Mouse (Mus musculus) heart, embryonic 13.5 days (tissue): ENCODE data around the gene Sec61g. TPM values are rescaled to one million over a fixed set of nuclear protein-coding genes. Genes with fewer than 3 reads are reported as not detected.

Source experiments
- ATAC-seq: fragments of 200-750 bp; cut with Nextera tagmentation; 2 replicates; pipeline ENCODE4 v1.8.0; 2017; ENCODE audit warnings: moderate TSS enrichment; ENCODE audit not compliant: insufficient number of reproducible peaks, low FRiP score, low TSS enrichment; ENCODE audit errors: extremely low read depth
- H3K27ac ChIP-seq: fragments of 300-500 bp; sonication (generic); replicated peaks from 2 replicates; pipeline ENCODE4 v1.5.1; 2015; ENCODE audit warnings: moderate library complexity, mild to moderate bottlenecking, inconsistent platforms
- H3K27me3 ChIP-seq: fragments of 300-500 bp; sonication (generic); replicated peaks from 2 replicates; pipeline ENCODE4 v1.6.1; 2015; ENCODE audit warnings: mild to moderate bottlenecking, inconsistent platforms
- H3K36me3 ChIP-seq: fragments of 300-500 bp; sonication (generic); 2 replicates; pipeline ENCODE4 v1.6.1; 2015; ENCODE audit warnings: mild to moderate bottlenecking, inconsistent platforms
- H3K4me1 ChIP-seq: fragments of 300-500 bp; sonication (generic); 2 replicates; pipeline ENCODE4 v1.6.1; 2015; ENCODE audit warnings: inconsistent platforms
- H3K4me2 ChIP-seq: fragments of 300-500 bp; sonication (generic); 2 replicates; pipeline ENCODE4 v1.6.1; 2015; ENCODE audit warnings: inconsistent platforms, mild to moderate bottlenecking, moderate library complexity
- H3K4me3 ChIP-seq: fragments of 300-500 bp; sonication (generic); 2 replicates; pipeline ENCODE4 v1.5.1; 2015; ENCODE audit warnings: moderate library complexity, mild to moderate bottlenecking, inconsistent platforms
- H3K9ac ChIP-seq: fragments of 300-500 bp; sonication (generic); 2 replicates; pipeline ENCODE4 v1.6.1; 2015; ENCODE audit warnings: inconsistent platforms, mild to moderate bottlenecking, moderate library complexity
- H3K9me3 ChIP-seq: fragments of 300-500 bp; sonication (generic); 2 replicates; pipeline ENCODE4 v1.6.1; 2016; ENCODE audit warnings: inconsistent platforms
- WGBS: fragments of 180-500 bp; shearing (Covaris S2); methylation state at CpG from one replicate; pipeline ENCODE4 v1.1.7; 2015; ENCODE audit warnings: mixed read lengths; 5-methylcytosine and 5-hydroxymethylcytosine counted together
- polyA plus RNA-seq: library from polyadenylated mRNA; unstranded; fragments of >200 nt; fragmentation: Nextera tagmentation; extraction: Ambion mirVana; gene quantifications from 2 replicates; pipeline ENCODE4 v1.2.1, GENCODE M21; 2015

Gene Sec61g
- 30.5 and 31.4 TPM in 2 replicates for polyA plus RNA-seq

DNA sequence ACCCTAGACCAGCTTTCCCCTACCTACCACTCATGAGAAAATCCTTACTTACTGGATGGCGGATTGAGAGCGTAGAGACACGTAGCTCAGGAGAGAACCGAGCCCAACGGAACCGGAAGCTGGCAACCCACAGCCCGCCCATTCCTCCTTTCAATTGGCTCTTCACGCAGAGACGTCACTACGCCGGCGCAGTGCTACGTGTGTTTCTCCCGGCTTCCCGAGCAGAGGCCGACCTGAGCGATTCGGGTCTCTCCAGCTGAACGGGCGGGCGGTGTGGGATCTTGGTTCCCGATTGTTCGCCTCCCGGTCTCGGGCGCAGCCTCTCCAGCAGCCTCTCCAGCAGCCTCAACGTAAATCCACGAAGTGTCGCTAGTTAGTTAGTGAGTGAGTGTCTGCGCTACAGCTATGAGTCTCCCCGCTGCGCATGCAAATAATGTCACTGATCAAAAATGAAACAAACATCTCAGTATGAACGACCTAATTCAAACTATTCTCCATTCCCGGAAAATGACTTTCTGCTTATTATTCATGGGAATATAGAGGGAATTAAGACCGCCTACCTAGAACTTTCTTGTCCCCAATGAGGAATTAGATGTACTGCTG is at the start of gene Sec61g:
Sec61g (minus strand) TSS at position 433 of the 603 bp plus-strand sequence.
- Histone ChIP-seq H3K27me3 (no peaks in the 10 kb centered on the region), H3K4me1 (peaks cover 15% of the 10 kb centered on the region), H3K4me2 (peak within 1 kb of the TSS; percentile 85), H3K9me3 (no peaks in the 10 kb centered on the region), H3K4me3 (peak within 1 kb of the TSS; percentile 91), H3K27ac (peak within 1 kb of the TSS; percentile 97), H3K9ac (peak within 1 kb of the TSS; percentile 98), H3K36me3 (peaks cover 30% of the 10 kb centered on the region)
- peak; percentile 94 for ATAC-seq
- under 1% methylated on average over 35 of the region's 35 CpGs for WGBS

DNA sequence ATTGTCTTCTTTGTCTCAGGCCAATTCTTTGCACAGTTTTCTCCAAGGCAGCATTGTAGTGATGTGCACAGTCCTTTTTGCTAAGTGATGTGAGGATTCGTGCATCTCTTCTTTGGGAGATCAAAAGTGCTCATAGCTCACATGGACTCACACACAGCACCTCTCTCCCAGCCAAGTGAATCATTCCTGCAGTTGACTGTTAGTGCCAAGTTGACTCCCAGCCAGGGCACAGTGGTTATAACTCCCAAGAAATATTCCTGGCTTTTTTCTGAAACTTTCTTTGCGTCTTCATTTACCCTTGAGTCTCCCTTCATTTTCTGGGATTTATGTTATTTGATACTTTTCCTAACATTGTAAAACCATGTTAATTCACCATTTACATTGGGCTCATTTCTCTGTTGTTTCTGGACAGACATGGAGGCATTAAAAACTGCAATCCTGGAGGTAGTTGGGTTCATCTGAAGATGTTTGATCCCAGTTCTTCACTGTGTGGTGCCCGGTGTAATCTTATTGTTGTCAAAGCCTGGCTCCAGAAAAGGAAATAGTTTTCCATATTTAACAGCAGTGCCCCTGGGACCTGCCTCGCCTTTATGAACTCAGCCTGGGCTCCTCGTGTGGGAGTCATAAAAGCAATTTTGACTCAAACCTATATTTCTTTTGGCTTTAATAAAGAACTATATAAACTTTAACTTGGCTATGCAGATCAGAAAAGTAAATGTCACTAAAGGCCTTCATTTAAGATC is 38.3 kb upstream of the Sec61g start:
- no peak for ATAC-seq

DNA sequence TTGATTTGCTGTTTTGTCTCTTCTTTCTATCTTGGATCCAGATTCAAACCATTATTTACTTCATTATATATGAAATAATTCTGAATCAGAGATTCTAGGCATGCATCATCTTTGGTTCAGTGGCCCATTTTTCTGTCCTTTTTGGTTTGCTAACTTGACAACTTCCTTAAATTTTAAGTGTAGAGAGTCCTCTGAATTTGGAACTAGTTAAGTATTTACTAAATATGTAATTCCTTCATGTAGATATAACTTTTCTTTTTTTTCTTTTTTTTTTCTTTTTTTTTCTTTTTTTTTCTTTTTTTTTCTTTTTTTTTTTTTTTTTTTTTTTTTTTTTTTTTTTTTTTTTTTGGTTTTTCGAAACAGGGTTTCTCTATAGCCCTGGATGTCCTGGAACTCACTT is 29.1 kb upstream of the Sec61g start:
- Histone ChIP-seq H3K27ac (no peak overlapping the region), H3K9ac (no peak overlapping the region), H3K9me3 (no peaks in the 10 kb centered on the region), H3K4me1 (no peaks in the 10 kb centered on the region; the same call in 1 of the 2 replicates), H3K4me2 (no peak overlapping the region), H3K4me3 (no peak overlapping the region), H3K36me3 (no peaks in the 10 kb centered on the region), H3K27me3 (no peaks in the 10 kb centered on the region)
- ATAC-seq, result no peak
- WGBS, result 100% methylated on average over 1 of the region's 1 CpGs

More for the DNA sequence above, 38.3 kb upstream of the Sec61g start:
- H3K27me3 ChIP-seq, result no peaks in the 10 kb centered on the region
- peaks cover 4% of the 10 kb centered on the region for H3K4me1 ChIP-seq
- H3K9ac ChIP-seq, result no peak overlapping the region
- H3K27ac ChIP-seq, result 0 out of 2 replicates have a peak overlapping the region, but pooled peaks have one; percentile 24
- no peaks in the 10 kb centered on the region for H3K9me3 ChIP-seq
- H3K36me3 ChIP-seq, result no peaks in the 10 kb centered on the region
- no peak overlapping the region for H3K4me2 ChIP-seq
- no peak overlapping the region for H3K4me3 ChIP-seq
- WGBS, result 60% methylated on average over 5 of the region's 5 CpGs

DNA sequence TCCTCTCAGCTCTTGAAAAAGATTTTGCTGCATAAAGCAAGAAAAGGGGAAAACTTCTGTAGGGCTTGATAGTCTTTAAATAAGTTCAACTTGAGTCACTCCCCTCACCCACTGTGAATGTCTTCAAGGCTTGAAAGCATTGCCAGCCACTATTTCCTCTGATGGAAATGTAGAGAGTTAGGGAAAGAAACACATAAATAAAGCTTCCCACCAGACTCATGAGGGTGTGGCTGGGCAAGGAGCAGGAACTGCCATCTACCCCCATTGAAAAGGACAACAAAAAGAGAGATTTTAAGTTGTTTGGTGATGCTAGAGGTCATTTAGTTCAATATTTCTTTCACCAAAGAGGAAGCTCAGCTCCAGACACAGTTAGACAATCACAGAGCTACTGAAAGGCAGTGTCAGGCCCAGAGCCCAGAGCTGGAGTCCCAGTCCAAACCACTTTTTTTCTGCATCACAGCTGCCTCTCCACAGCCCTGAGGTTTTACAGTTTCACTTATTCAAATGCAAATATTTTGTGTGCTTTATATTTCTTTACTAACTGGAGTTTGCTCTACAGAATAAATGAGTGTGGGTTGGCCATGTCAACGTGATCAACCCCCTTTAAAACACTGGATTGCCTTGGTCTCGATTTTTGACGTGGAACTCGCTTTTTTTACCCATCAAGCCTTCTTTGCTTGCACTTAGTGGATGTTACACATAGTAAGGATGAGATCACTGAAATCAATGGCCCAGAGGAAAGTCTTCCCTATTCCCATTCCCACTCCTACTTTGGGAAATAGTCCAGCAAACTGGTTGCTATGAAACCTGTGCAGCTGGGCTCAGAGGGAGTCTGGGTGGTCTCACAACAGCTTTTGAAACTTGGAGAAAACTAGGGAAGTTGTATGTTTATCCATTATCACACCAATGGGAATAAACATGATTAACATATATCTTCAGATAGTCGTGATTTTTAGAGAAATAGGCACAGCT is 26.6 kb upstream of the Sec61g start:
- Histone ChIP-seq H3K4me3 (no peak overlapping the region), H3K27ac (no peak overlapping the region), H3K27me3 (no peaks in the 10 kb centered on the region), H3K36me3 (no peaks in the 10 kb centered on the region), H3K4me1 (no peaks in the 10 kb centered on the region; the same call in 1 of the 2 replicates), H3K9me3 (no peaks in the 10 kb centered on the region), H3K4me2 (no peak overlapping the region), H3K9ac (no peak overlapping the region)
- ATAC-seq, result no peak
- 76% methylated on average over 5 of the region's 5 CpGs for WGBS

DNA sequence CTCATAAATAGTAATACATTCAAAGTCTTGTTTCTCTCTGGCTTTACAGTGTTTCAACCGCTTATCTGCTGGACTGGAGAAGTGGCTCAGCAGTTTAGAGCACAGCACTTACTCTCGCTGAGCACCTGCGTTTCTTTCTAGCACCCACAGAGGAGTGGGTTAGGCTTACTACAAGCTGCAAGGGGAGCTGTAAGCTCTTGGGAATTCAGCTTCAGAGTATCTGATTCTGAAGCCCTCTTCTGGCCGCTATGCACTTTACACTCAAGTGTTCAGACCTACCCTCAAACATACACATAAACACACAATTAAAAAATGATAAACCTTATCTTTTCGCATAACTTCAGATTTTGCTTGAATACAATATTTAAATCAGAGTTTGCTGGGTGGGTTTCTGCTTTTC is 24.6 kb upstream of the Sec61g start:
- no peak for ATAC-seq
- H3K4me1 ChIP-seq, result no peaks in the 10 kb centered on the region; the same call in 1 of the 2 replicates
- WGBS, result 17% methylated on average over 5 of the region's 5 CpGs
- H3K27me3 ChIP-seq, result no peaks in the 10 kb centered on the region
- H3K4me3 ChIP-seq, result no peak overlapping the region
- H3K36me3 ChIP-seq, result no peaks in the 10 kb centered on the region
- H3K9ac ChIP-seq, result no peak overlapping the region
- H3K4me2 ChIP-seq, result no peak overlapping the region
- H3K9me3 ChIP-seq, result no peaks in the 10 kb centered on the region
- no peak overlapping the region for H3K27ac ChIP-seq

DNA sequence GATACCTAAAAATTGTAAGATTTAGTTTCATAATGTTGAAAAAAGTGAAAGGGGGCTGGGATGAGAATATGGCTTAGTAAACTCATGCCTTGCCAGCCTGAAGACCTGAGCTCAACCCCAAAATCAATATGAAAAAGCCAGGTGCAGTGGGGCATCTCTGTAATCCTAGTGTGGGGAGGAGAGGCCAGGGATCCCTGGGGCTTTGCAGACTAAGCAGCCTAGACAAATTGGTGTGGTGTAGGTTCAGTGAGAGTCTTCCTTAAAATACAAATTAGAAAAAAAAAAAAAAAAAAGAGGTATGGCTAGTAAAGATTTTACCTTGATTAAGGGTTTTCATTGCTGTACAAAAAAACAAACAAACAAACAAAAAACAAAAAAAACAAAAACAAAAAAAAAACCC is 20.6 kb upstream of the Sec61g start:
- ATAC-seq, result no peak
- H3K4me1 ChIP-seq, result no peaks in the 10 kb centered on the region
- no peak overlapping the region for H3K4me3 ChIP-seq
- no peak overlapping the region for H3K9ac ChIP-seq
- H3K9me3 ChIP-seq, result no peaks in the 10 kb centered on the region
- H3K27me3 ChIP-seq, result no peaks in the 10 kb centered on the region
- no peak overlapping the region for H3K4me2 ChIP-seq
- H3K36me3 ChIP-seq, result no peaks in the 10 kb centered on the region
- H3K27ac ChIP-seq, result no peak overlapping the region

DNA sequence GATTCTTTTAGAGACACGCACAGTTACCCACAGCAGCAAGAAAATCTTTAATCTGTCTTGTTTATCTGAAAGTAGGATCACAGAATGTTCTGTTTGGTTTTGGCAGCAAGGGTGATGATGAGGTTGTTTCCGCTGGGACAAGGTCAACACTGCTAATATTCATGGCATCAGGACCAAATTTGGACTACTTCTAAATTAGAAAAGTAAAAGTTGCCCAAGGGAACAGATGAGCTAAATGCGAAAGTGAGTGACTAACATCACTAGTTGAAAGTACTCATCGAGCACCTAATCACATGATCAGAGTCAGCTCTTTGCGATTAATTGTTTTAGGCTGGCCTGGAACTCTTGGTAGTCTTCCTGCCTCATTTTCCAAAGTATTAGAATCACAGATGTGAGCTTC is 20.1 kb upstream of the Sec61g start:
- Histone ChIP-seq H3K9ac (no peak overlapping the region), H3K27ac (no peak overlapping the region), H3K27me3 (no peaks in the 10 kb centered on the region), H3K9me3 (no peaks in the 10 kb centered on the region), H3K4me1 (no peaks in the 10 kb centered on the region), H3K36me3 (no peaks in the 10 kb centered on the region), H3K4me3 (no peak overlapping the region), H3K4me2 (no peak overlapping the region)
- no peak for ATAC-seq
- WGBS, result 84% methylated on average over 5 of the region's 5 CpGs

DNA sequence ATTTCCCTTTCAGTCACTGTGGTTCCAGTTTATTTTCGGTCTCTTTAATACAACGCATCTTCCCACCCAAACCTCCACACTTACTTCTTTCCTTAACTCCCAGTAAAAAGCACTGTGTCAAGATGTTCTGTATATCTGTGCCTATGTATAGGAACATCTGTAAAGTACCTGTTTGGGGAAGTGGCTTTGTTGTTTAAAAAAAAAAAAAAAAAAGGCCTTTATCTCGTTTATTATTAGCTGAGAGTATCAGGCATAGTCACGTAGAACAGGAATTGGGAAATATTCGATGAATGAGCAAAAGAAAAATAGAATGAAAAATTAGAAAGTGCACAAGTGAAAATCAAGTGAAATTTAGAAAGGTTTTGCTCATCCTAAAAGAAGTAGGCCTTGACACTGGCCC is 19.5 kb upstream of the Sec61g start:
- no peaks in the 10 kb centered on the region for H3K4me1 ChIP-seq
- no peak overlapping the region for H3K9ac ChIP-seq
- WGBS, result 74% methylated on average over 5 of the region's 5 CpGs
- no peak for ATAC-seq
- no peak overlapping the region for H3K4me3 ChIP-seq
- no peaks in the 10 kb centered on the region for H3K27me3 ChIP-seq
- H3K4me2 ChIP-seq, result no peak overlapping the region
- H3K9me3 ChIP-seq, result no peaks in the 10 kb centered on the region
- no peak overlapping the region for H3K27ac ChIP-seq
- no peaks in the 10 kb centered on the region for H3K36me3 ChIP-seq

DNA sequence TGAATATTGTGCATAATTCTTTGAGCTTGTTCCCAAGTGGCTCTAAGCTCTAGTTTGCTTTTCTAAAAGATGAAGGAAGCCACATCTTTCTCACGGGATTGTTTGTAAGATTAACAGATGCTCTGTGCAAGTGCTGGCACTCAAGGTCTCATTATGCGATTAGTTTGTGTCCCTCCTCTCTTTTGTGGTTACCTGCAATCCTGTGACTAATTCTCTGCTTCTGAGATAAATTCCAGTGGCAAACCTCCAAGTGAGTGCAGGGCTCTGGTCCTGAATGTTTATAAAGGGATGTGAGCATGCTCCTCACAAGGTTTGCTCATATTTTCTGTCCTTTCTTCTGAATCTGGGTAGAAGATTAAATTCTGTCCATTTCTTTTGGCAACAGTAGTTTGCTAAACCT is 18.2 kb upstream of the Sec61g start:
- H3K4me2 ChIP-seq, result no peak overlapping the region
- no peak for ATAC-seq
- H3K27me3 ChIP-seq, result no peaks in the 10 kb centered on the region
- H3K4me3 ChIP-seq, result no peak overlapping the region
- no peaks in the 10 kb centered on the region for H3K4me1 ChIP-seq
- H3K36me3 ChIP-seq, result no peaks in the 10 kb centered on the region
- H3K9me3 ChIP-seq, result no peaks in the 10 kb centered on the region
- no peak overlapping the region for H3K27ac ChIP-seq
- 69% methylated on average over 2 of the region's 2 CpGs for WGBS
- no peak overlapping the region for H3K9ac ChIP-seq

DNA sequence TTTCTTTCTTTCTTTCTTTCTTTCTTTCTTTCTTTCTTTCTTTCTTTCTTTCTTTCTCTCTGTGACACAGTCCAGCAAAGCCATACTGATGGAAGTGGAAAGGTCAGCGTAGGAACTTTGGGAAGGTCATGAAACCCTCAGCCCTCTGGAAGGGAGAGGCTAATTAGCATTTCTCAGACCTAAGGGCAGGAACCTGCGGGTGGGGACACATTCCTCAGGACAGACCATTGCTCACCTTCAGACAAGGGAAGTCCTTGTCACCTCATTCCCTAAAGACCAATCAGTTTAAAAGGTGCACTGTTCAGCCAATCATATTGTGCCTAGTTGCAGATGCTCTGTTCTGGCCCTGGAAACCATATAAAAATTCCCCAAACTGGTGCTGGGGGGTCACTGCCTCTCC is 17.4 kb upstream of the Sec61g start:
- no peaks in the 10 kb centered on the region for H3K27me3 ChIP-seq
- WGBS, result 47% methylated on average over 2 of the region's 2 CpGs
- ATAC-seq, result no peak
- no peak overlapping the region for H3K9ac ChIP-seq
- no peaks in the 10 kb centered on the region for H3K4me1 ChIP-seq
- H3K27ac ChIP-seq, result no peak overlapping the region
- no peaks in the 10 kb centered on the region for H3K36me3 ChIP-seq
- H3K4me3 ChIP-seq, result no peak overlapping the region
- no peak overlapping the region for H3K4me2 ChIP-seq
- no peaks in the 10 kb centered on the region for H3K9me3 ChIP-seq

DNA sequence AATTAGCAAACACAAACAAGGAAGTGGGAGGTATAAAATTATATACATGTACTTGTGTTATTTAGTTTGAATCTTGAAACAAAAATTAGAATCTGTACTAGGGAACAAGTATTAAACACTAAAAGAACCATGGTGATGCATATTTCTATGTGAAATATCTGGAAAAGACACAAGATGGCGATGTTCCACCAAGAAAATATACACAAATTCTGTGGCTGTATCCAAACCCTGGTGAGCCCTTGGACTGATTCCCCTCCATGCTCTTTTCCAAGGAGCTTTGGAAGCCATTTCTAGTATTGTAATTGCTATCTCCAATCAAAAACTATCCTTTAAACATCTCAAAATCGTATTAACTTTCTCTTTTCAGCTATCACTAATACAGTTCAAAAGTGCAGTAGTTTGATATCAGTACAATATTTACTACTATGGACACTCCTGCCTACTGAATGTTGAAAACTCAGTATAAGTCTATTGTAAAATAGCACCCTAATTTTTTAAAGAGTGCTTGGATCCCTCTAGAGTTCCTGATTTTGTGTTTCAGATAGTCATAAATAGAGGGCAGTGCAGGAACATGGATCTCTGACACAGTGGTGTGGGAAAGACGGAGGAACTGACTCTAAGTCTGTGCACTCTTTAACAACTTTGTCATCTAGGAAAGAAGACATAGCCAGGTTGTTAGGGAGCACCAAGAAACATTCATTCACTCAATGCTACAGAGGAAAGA is 16.8 kb upstream of the Sec61g start:
- no peak overlapping the region for H3K27ac ChIP-seq
- no peak overlapping the region for H3K4me3 ChIP-seq
- no peaks in the 10 kb centered on the region for H3K36me3 ChIP-seq
- 37% methylated on average over 3 of the region's 3 CpGs for WGBS
- no peaks in the 10 kb centered on the region for H3K9me3 ChIP-seq
- H3K4me1 ChIP-seq, result no peaks in the 10 kb centered on the region
- no peak overlapping the region for H3K4me2 ChIP-seq
- no peak overlapping the region for H3K9ac ChIP-seq
- no peaks in the 10 kb centered on the region for H3K27me3 ChIP-seq
- no peak for ATAC-seq
